Mouse (Mus musculus) liver, postnatal 0 days (tissue): ENCODE results near the gene Rapgef4.

ENCODE experiments used
- CTCF ChIP-seq: sonication (generic); IDR thresholded peaks from 2 replicates; pipeline ENCODE4 v1.5.1; 2016; ENCODE audit warnings: antibody characterized with exemption, low read depth
- EP300 ChIP-seq: IDR thresholded peaks from 2 replicates; pipeline ENCODE4 v1.6.1; 2016; ENCODE audit warnings: antibody characterized with exemption, low read depth, mild to moderate bottlenecking

GRCm38 (mm10) chr2:72143413-72143812 is 162.4 kb downstream of the Rapgef4 start:
- TF ChIP-seq CTCF (no peak), EP300 (no peak)
